Mouse (Mus musculus) midbrain, embryonic 14.5 days (tissue): ENCODE measurements at regions not wholly inside any gene's neighbourhood (a gene's known extent, or its start where the extent isn't known, plus 50 kb on each side); places are given as distances from the start of the nearest gene placed in this dataset.

Experiments
- ATAC-seq: fragments of 200-750 bp; cut with Nextera tagmentation; 2 replicates; pipeline ENCODE4 v1.8.0; 2017; ENCODE audit warnings: moderate number of reproducible peaks, moderate library complexity; ENCODE audit not compliant: low FRiP score, low TSS enrichment
- DNase-seq: peaks from one replicate; pipeline ENCODE4 v3.0.0-alpha.2; 2015
- H3K27ac ChIP-seq: fragments of 300-500 bp; sonication (generic); replicated peaks from 2 replicates; pipeline ENCODE4 v1.5.1; 2014; ENCODE audit warnings: mild to moderate bottlenecking, low read depth, low read length, moderate library complexity
- H3K27me3 ChIP-seq: fragments of 300-500 bp; sonication (generic); 2 replicates; pipeline ENCODE4 v1.6.1; 2014; ENCODE audit warnings: low read length, control low read depth, mixed read lengths; ENCODE audit not compliant: control insufficient read depth, insufficient read depth
- H3K36me3 ChIP-seq: fragments of 300-500 bp; sonication (generic); 2 replicates; pipeline ENCODE4 v1.6.1; 2014; ENCODE audit warnings: low read length, control low read depth; ENCODE audit not compliant: control insufficient read depth, insufficient read depth
- H3K4me1 ChIP-seq: fragments of 300-500 bp; sonication (generic); 2 replicates; pipeline ENCODE4 v1.6.1; 2014; ENCODE audit warnings: mild to moderate bottlenecking, antibody characterized with exemption, low read length, control low read depth; ENCODE audit not compliant: control insufficient read depth, insufficient read depth
- H3K4me2 ChIP-seq: fragments of 300-500 bp; sonication (generic); 2 replicates; pipeline ENCODE4 v1.6.1; 2014; ENCODE audit warnings: mild to moderate bottlenecking, low read length, moderate library complexity
- H3K4me3 ChIP-seq: fragments of 300-500 bp; sonication (generic); replicated peaks from 2 replicates; pipeline ENCODE4 v1.5.1; 2014; ENCODE audit warnings: low read depth, low read length
- H3K9ac ChIP-seq: fragments of 300-500 bp; sonication (generic); replicated peaks from 2 replicates; pipeline ENCODE4 v1.6.1; 2014; ENCODE audit warnings: mild to moderate bottlenecking, low read length, moderate library complexity
- H3K9me3 ChIP-seq: fragments of 300-500 bp; sonication (generic); 2 replicates; pipeline ENCODE4 v1.6.1; 2016; ENCODE audit warnings: low read length, control low read depth, mixed read lengths; ENCODE audit not compliant: control insufficient read depth
- WGBS: fragments of 180-500 bp; shearing (Covaris S2); extraction: QIAGEN DNeasy Blood & Tissue Kit; methylation state at CpG from one replicate; pipeline ENCODE4 v1.1.7; 2014; 5-methylcytosine and 5-hydroxymethylcytosine counted together

- no peaks in the 10 kb centered on the region for H3K27me3 ChIP-seq
- no peak overlapping the region for H3K4me2 ChIP-seq
- H3K4me3 ChIP-seq, result no peak overlapping the region
- no peak overlapping the region for H3K9ac ChIP-seq
- WGBS, result 94% methylated on average over 2 of the region's 2 CpGs
- H3K36me3 ChIP-seq, result no peaks in the 10 kb centered on the region
- no peak for DNase-seq
- H3K27ac ChIP-seq, result no peak overlapping the region
- no peak for ATAC-seq
- H3K4me1 ChIP-seq, result no peaks in the 10 kb centered on the region
- no peaks in the 10 kb centered on the region for H3K9me3 ChIP-seq
Observed at GRCm38 (mm10) chr3:140179471-140179870, 974.0 kb downstream of the Stpg2 start.

- H3K4me3 ChIP-seq, result no peak overlapping the region
- no peaks in the 10 kb centered on the region for H3K4me1 ChIP-seq
- no peaks in the 10 kb centered on the region for H3K9me3 ChIP-seq
- peak; percentile 34 for DNase-seq
- H3K27me3 ChIP-seq, result no peaks in the 10 kb centered on the region
- ATAC-seq, result no peak
- H3K4me2 ChIP-seq, result no peak overlapping the region
- no peak overlapping the region for H3K27ac ChIP-seq
- WGBS, result 81% methylated on average over 4 of the region's 4 CpGs
- H3K36me3 ChIP-seq, result no peaks in the 10 kb centered on the region
- H3K9ac ChIP-seq, result no peak overlapping the region
Observed at GRCm38 (mm10) chr3:140182690-140183089, 977.2 kb downstream of the Stpg2 start.

GRCm38 (mm10) chr3:140184899-140185525 is 979.5 kb downstream of the Stpg2 start:
- Histone ChIP-seq H3K9ac (no peak overlapping the region), H3K27ac (no peak overlapping the region), H3K36me3 (no peaks in the 10 kb centered on the region), H3K4me2 (no peak overlapping the region), H3K4me1 (no peaks in the 10 kb centered on the region), H3K9me3 (no peaks in the 10 kb centered on the region), H3K27me3 (no peaks in the 10 kb centered on the region), H3K4me3 (no peak overlapping the region)
- 24% methylated on average over 4 of the region's 4 CpGs for WGBS
- peak; percentile 43; the same call in 1 of the 2 replicates for ATAC-seq
- DNase-seq, result peak; percentile 49

GRCm38 (mm10) chr3:140205914-140206313 is 1000.4 kb downstream of the Stpg2 start:
- Histone ChIP-seq H3K27ac (no peak overlapping the region), H3K4me3 (no peak overlapping the region), H3K36me3 (no peaks in the 10 kb centered on the region), H3K4me2 (no peak overlapping the region), H3K9me3 (no peaks in the 10 kb centered on the region), H3K27me3 (no peaks in the 10 kb centered on the region), H3K4me1 (no peaks in the 10 kb centered on the region), H3K9ac (no peak overlapping the region)
- ATAC-seq, result no peak
- no peak for DNase-seq

GRCm38 (mm10) chr3:140221478-140221877 is 990.7 kb downstream of the Pdha2 start:
- Histone ChIP-seq H3K9me3 (no peaks in the 10 kb centered on the region), H3K36me3 (no peaks in the 10 kb centered on the region), H3K4me3 (no peak overlapping the region), H3K9ac (no peak overlapping the region), H3K27me3 (no peaks in the 10 kb centered on the region), H3K27ac (no peak overlapping the region), H3K4me1 (no peaks in the 10 kb centered on the region), H3K4me2 (no peak overlapping the region)
- no peak for DNase-seq
- no peak for ATAC-seq
- WGBS, result 89% methylated on average over 3 of the region's 3 CpGs

- Histone ChIP-seq H3K27me3 (no peaks in the 10 kb centered on the region), H3K27ac (no peak overlapping the region), H3K36me3 (no peaks in the 10 kb centered on the region), H3K9ac (no peak overlapping the region), H3K4me2 (no peak overlapping the region), H3K4me1 (no peaks in the 10 kb centered on the region), H3K9me3 (no peaks in the 10 kb centered on the region), H3K4me3 (no peak overlapping the region)
- DNase-seq (no peak), ATAC-seq (no peak)
- WGBS, result 81% methylated on average over 2 of the region's 2 CpGs
Observed at GRCm38 (mm10) chr3:140230712-140231111, 981.4 kb downstream of the Pdha2 start.

GRCm38 (mm10) chr3:140233144-140233543 is 979.0 kb downstream of the Pdha2 start:
- Histone ChIP-seq H3K9me3 (no peaks in the 10 kb centered on the region), H3K27ac (no peak overlapping the region), H3K27me3 (no peaks in the 10 kb centered on the region), H3K4me2 (no peak overlapping the region), H3K4me3 (no peak overlapping the region), H3K4me1 (no peaks in the 10 kb centered on the region), H3K9ac (no peak overlapping the region), H3K36me3 (no peaks in the 10 kb centered on the region)
- DNase-seq, result no peak
- no peak for ATAC-seq
- WGBS, result 87% methylated on average over 4 of the region's 4 CpGs

GRCm38 (mm10) chr3:140233809-140234208 is 978.3 kb downstream of the Pdha2 start:
- H3K27me3 ChIP-seq, result no peaks in the 10 kb centered on the region
- DNase-seq, result no peak
- H3K36me3 ChIP-seq, result no peaks in the 10 kb centered on the region
- no peaks in the 10 kb centered on the region for H3K4me1 ChIP-seq
- no peaks in the 10 kb centered on the region for H3K9me3 ChIP-seq
- WGBS, result 77% methylated on average over 2 of the region's 2 CpGs
- H3K4me2 ChIP-seq, result no peak overlapping the region
- ATAC-seq, result no peak
- H3K9ac ChIP-seq, result no peak overlapping the region
- no peak overlapping the region for H3K4me3 ChIP-seq
- no peak overlapping the region for H3K27ac ChIP-seq

- H3K9ac ChIP-seq, result no peak overlapping the region
- H3K4me3 ChIP-seq, result no peak overlapping the region
- H3K9me3 ChIP-seq, result no peaks in the 10 kb centered on the region
- ATAC-seq (no peak), DNase-seq (no peak)
- H3K36me3 ChIP-seq, result no peaks in the 10 kb centered on the region
- WGBS, result 81% methylated on average over 1 of the region's 1 CpGs
- no peak overlapping the region for H3K4me2 ChIP-seq
- H3K4me1 ChIP-seq, result no peaks in the 10 kb centered on the region
- H3K27ac ChIP-seq, result no peak overlapping the region
- H3K27me3 ChIP-seq, result no peaks in the 10 kb centered on the region
Observed at GRCm38 (mm10) chr3:140239276-140239675, 972.9 kb downstream of the Pdha2 start.
